Mouse (Mus musculus) lung, postnatal 0 days (tissue): ENCODE measurements around the gene Mapk8ip1.

Experiments
- CTCF ChIP-seq: IDR thresholded peaks from 2 replicates; pipeline ENCODE4 v1.5.1; 2016; ENCODE audit warnings: antibody characterized with exemption, mild to moderate bottlenecking
- EP300 ChIP-seq: IDR thresholded peaks from 2 replicates; pipeline ENCODE4 v1.6.1; 2016; ENCODE audit warnings: antibody characterized with exemption, mild to moderate bottlenecking, control low read depth

DNA sequence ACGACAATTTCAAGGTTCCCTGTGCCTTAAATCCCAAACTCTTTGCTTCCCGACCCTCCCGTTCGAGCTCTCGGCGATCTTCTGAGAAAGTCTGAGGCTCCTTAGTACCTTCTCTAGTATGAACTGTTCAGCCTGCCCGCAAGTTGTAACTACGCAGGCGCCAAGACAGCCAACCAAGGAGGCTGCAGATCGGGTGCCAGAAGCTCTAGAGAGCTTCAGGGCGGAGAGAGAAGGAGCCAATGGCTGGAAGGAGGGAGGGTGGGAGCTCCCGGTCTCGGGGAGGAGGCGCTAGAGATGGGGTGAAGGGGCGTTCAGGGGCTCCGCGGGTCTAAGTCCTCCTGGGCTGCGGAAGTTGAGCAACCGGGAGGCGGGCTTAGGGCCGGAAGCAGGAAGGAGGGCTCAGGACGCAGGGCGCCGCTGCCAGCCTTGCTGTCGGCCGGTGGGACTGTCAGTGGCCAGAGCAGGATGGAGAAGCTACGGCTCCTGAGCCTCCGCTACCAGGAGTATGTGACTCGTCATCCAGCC lies 25.9 kb downstream of the Mapk8ip1 start:
- TF ChIP-seq CTCF, result peak; percentile 29
- peak; percentile 70 for TF ChIP-seq EP300
